Mouse (Mus musculus) intestine, postnatal 0 days (tissue): Measurements from ENCODE around the gene Trim27. TPM values are rescaled to one million over a fixed set of nuclear protein-coding genes. Genes with fewer than 3 reads are reported as not detected.

Experiments used
- ATAC-seq: fragments of 200-750 bp; cut with Nextera tagmentation; 2 replicates; pipeline ENCODE4 v1.8.0; 2017; ENCODE audit warnings: mild to moderate bottlenecking, moderate TSS enrichment, moderate library complexity
- H3K27ac ChIP-seq: fragments of 300-500 bp; sonication (generic); 2 replicates; pipeline ENCODE4 v1.5.1; 2014; ENCODE audit warnings: mild to moderate bottlenecking, low read depth, low read length, moderate library complexity
- H3K27me3 ChIP-seq: fragments of 300-500 bp; sonication (generic); replicated peaks from 2 replicates; pipeline ENCODE4 v1.6.1; 2014; ENCODE audit warnings: low read length, mixed read lengths; ENCODE audit not compliant: control insufficient read depth, insufficient read depth
- H3K36me3 ChIP-seq: fragments of 300-500 bp; sonication (generic); 2 replicates; pipeline ENCODE4 v1.6.1; 2014; ENCODE audit warnings: mild to moderate bottlenecking, moderate library complexity; ENCODE audit not compliant: control insufficient read depth, insufficient read depth
- H3K4me1 ChIP-seq: fragments of 300-500 bp; sonication (generic); replicated peaks from 2 replicates; pipeline ENCODE4 v1.6.1; 2014; ENCODE audit warnings: antibody characterized with exemption, low read length, mixed read lengths; ENCODE audit not compliant: control insufficient read depth, insufficient read depth
- H3K4me2 ChIP-seq: fragments of 300-500 bp; sonication (generic); replicated peaks from 2 replicates; pipeline ENCODE4 v1.6.1; 2014; ENCODE audit warnings: low read depth, mild to moderate bottlenecking, moderate library complexity
- H3K4me3 ChIP-seq: fragments of 300-500 bp; sonication (generic); 2 replicates; pipeline ENCODE4 v1.5.1; 2014; ENCODE audit warnings: low read depth, low read length
- H3K9ac ChIP-seq: fragments of 300-500 bp; sonication (generic); 2 replicates; pipeline ENCODE4 v1.6.1; 2014; ENCODE audit warnings: mild to moderate bottlenecking, low read depth, low read length
- H3K9me3 ChIP-seq: fragments of 300-500 bp; sonication (generic); 2 replicates; pipeline ENCODE4 v1.6.1; 2016; ENCODE audit warnings: mixed run types; ENCODE audit not compliant: control insufficient read depth
- CTCF ChIP-seq: sonication (generic); IDR thresholded peaks from 2 replicates; pipeline ENCODE4 v1.5.1; 2016; ENCODE audit warnings: low read depth, mild to moderate bottlenecking, control low read depth, antibody characterized with exemption, moderate library complexity
- WGBS: fragments of 180-500 bp; shearing (Covaris S2); extraction: QIAGEN DNeasy Blood & Tissue Kit; methylation state at CpG from one replicate; pipeline ENCODE4 v1.1.7; 2014; 5-methylcytosine and 5-hydroxymethylcytosine counted together
- polyA plus RNA-seq: library from polyadenylated mRNA; unstranded; fragments of >200 nt; fragmentation: Nextera tagmentation; extraction: Ambion mirVana; gene quantifications from 2 replicates; pipeline ENCODE4 v1.2.1, GENCODE M21; 2015

Gene Trim27
- polyA plus RNA-seq, 1 experiment from 2014 or later, result 53.2 TPM

GRCm38 (mm10) chr13:21177657-21178056, 1.6 kb upstream of the Trim27 start:
- H3K27me3 ChIP-seq, result no peaks in the 10 kb centered on the region
- no peak overlapping the region for H3K9ac ChIP-seq
- no peak overlapping the region for H3K4me3 ChIP-seq
- 0 out of 2 replicates have a peak overlapping the region, but pooled peaks have one; percentile 16 for H3K27ac ChIP-seq
- TF ChIP-seq CTCF, result no peak
- no peaks in the 10 kb centered on the region for H3K9me3 ChIP-seq
- no peaks in the 10 kb centered on the region; the same call in 1 of the 2 replicates for H3K4me1 ChIP-seq
- ATAC-seq, result peak; percentile 23
- 26% methylated on average over 5 of the region's 5 CpGs for WGBS
- 0 out of 2 replicates have a peak overlapping the region, but pooled peaks have one; percentile 22 for H3K4me2 ChIP-seq
- H3K36me3 ChIP-seq, result no peaks in the 10 kb centered on the region

- WGBS, result 86% methylated on average over 5 of the region's 5 CpGs
- H3K4me3 ChIP-seq, result no peak overlapping the region
- no peak overlapping the region for H3K9ac ChIP-seq
- H3K4me2 ChIP-seq, result peak overlapping the region; percentile 22; the same call in 1 of the 2 replicates
- H3K27ac ChIP-seq, result peak overlapping the region; percentile 94; the same call in 1 of the 2 replicates
- H3K36me3 ChIP-seq, result peaks cover 4% of the 10 kb centered on the region
- H3K27me3 ChIP-seq, result no peaks in the 10 kb centered on the region
- TF ChIP-seq CTCF, result no peak
- no peak for ATAC-seq
- H3K9me3 ChIP-seq, result no peaks in the 10 kb centered on the region
- no peaks in the 10 kb centered on the region; the same call in 1 of the 2 replicates for H3K4me1 ChIP-seq
Measured at GRCm38 (mm10) chr13:21178364-21178763, 881 bp upstream of the Trim27 start.

- Histone ChIP-seq H3K27ac (peak overlapping the region; percentile 94), H3K4me1 (no peaks in the 10 kb centered on the region; the same call in 1 of the 2 replicates), H3K27me3 (no peaks in the 10 kb centered on the region), H3K9ac (peak overlapping the region; percentile 86), H3K4me2 (peak overlapping the region; percentile 88), H3K4me3 (peak overlapping the region; percentile 98), H3K9me3 (no peaks in the 10 kb centered on the region), H3K36me3 (peaks cover 20% of the 10 kb centered on the region)
- no peak for TF ChIP-seq CTCF
- WGBS, result under 1% methylated on average over 75 of the region's 80 CpGs
- peak; percentile 89 for ATAC-seq
Measured at GRCm38 (mm10) chr13:21179724-21180550, 692 bp downstream of the Trim27 start.

GRCm38 (mm10) chr13:21180551-21181530, 1.6 kb downstream of the Trim27 start:
- H3K27ac ChIP-seq, result peak overlapping the region; percentile 94
- peak; percentile 28 for ATAC-seq
- under 1% methylated on average over 66 of the region's 71 CpGs for WGBS
- peak overlapping the region; percentile 86 for H3K9ac ChIP-seq
- H3K36me3 ChIP-seq, result peaks cover 29% of the 10 kb centered on the region
- no peaks in the 10 kb centered on the region for H3K9me3 ChIP-seq
- no peaks in the 10 kb centered on the region for H3K27me3 ChIP-seq
- peak overlapping the region; percentile 98 for H3K4me3 ChIP-seq
- H3K4me2 ChIP-seq, result peak overlapping the region; percentile 88
- no peaks in the 10 kb centered on the region; the same call in 1 of the 2 replicates for H3K4me1 ChIP-seq
- TF ChIP-seq CTCF, result peak; percentile 31

GRCm38 (mm10) chr13:21181996-21182395, 2.8 kb downstream of the Trim27 start:
- H3K36me3 ChIP-seq, result peaks cover 36% of the 10 kb centered on the region
- peak overlapping the region; percentile 88 for H3K4me2 ChIP-seq
- no peaks in the 10 kb centered on the region for H3K27me3 ChIP-seq
- H3K4me3 ChIP-seq, result no peak overlapping the region
- WGBS, result 41% methylated on average over 7 of the region's 7 CpGs
- ATAC-seq, result no peak
- no peak overlapping the region for H3K27ac ChIP-seq
- H3K4me1 ChIP-seq, result no peaks in the 10 kb centered on the region; the same call in 1 of the 2 replicates
- no peak for TF ChIP-seq CTCF
- H3K9ac ChIP-seq, result peak overlapping the region; percentile 26; the same call in 1 of the 2 replicates
- no peaks in the 10 kb centered on the region for H3K9me3 ChIP-seq
